Mouse (Mus musculus) spleen, adult 2 months (tissue): ENCODE measurements at regions not wholly inside any gene's neighbourhood (a gene's known extent, or its start where the extent isn't known, plus 50 kb on each side); places are given as distances from the start of the nearest gene placed in this dataset.

ENCODE experiments used
- DNase-seq, 2 experiments: peaks; one replicate each; pipeline versions ENCODE4 v3.0.0 to v3.0.0-alpha.2; 2012 to 2021; ENCODE audit warnings: low spot score in 2 of 2, low read depth in 1 of 2
- H3K27ac ChIP-seq: fragments of 200-500 bp; 2 replicates; pipeline ENCODE4 v1.5.1; 2012; ENCODE audit warnings: low read length, inconsistent platforms; ENCODE audit not compliant: insufficient read depth
- H3K27me3 ChIP-seq: fragments of 200-500 bp; 2 replicates; pipeline ENCODE4 v1.6.1; 2012; ENCODE audit warnings: mild to moderate bottlenecking, moderate library complexity, low read length, inconsistent platforms; ENCODE audit not compliant: control insufficient read depth, insufficient read depth
- H3K36me3 ChIP-seq: fragments of 200-500 bp; 2 replicates; pipeline ENCODE4 v1.6.1; 2012; ENCODE audit warnings: mild to moderate bottlenecking, low read length, inconsistent platforms; ENCODE audit not compliant: control insufficient read depth, insufficient read depth
- H3K4me1 ChIP-seq: fragments of 200-500 bp; 2 replicates; pipeline ENCODE4 v1.6.1; 2011; ENCODE audit warnings: inconsistent platforms; ENCODE audit not compliant: control insufficient read depth, insufficient read depth, insufficient read length
- H3K4me3 ChIP-seq: fragments of 200-500 bp; 2 replicates; pipeline ENCODE4 v1.5.1; 2011; ENCODE audit warnings: mild to moderate bottlenecking, inconsistent platforms; ENCODE audit not compliant: insufficient read depth, insufficient read length; ENCODE audit errors: extremely low read depth
- CTCF ChIP-seq: fragments of 200-500 bp; IDR thresholded peaks from 2 replicates; pipeline ENCODE4 v1.5.1; 2011; ENCODE audit warnings: mild to moderate bottlenecking, inconsistent platforms; ENCODE audit not compliant: insufficient read depth, insufficient read length, insufficient replicate concordance; ENCODE audit errors: extremely low read depth
- POLR2A ChIP-seq: fragments of 200-500 bp; IDR thresholded peaks from 2 replicates; pipeline ENCODE4 v1.6.1; 2011; ENCODE audit warnings: low read depth, low read length, inconsistent platforms
- WGBS: fragments of 180-500 bp; shearing (Covaris S2); methylation state at CpG from one replicate; pipeline ENCODE4 v1.1.7; 2018; 5-methylcytosine and 5-hydroxymethylcytosine counted together

GRCm38 (mm10) chr13:28832855-28833699 lies 120.4 kb downstream of the Sox4 start:
- DNase-seq, result peak; percentile 12
- Histone ChIP-seq H3K36me3 (no peaks in the 10 kb centered on the region), H3K27me3 (no peaks in the 10 kb centered on the region), H3K4me1 (peaks cover 2% of the 10 kb centered on the region; the same call in 1 of the 2 replicates), H3K4me3 (no peak overlapping the region), H3K27ac (no peak overlapping the region)
- 22% methylated on average over 12 of the region's 12 CpGs for WGBS
- TF ChIP-seq CTCF, result no peak
- no peak for TF ChIP-seq POLR2A

GRCm38 (mm10) chr13:28826284-28826683 lies 127.2 kb downstream of the Sox4 start:
- H3K4me1 ChIP-seq, result no peaks in the 10 kb centered on the region
- H3K36me3 ChIP-seq, result no peaks in the 10 kb centered on the region
- no peak overlapping the region for H3K27ac ChIP-seq
- DNase-seq, result no peak
- no peaks in the 10 kb centered on the region for H3K27me3 ChIP-seq
- no peak for TF ChIP-seq POLR2A
- no peak for TF ChIP-seq CTCF
- 50% methylated on average over 7 of the region's 7 CpGs for WGBS
- H3K4me3 ChIP-seq, result no peak overlapping the region

GRCm38 (mm10) chr13:28823985-28824384 lies 129.5 kb downstream of the Sox4 start:
- 60% methylated on average over 11 of the region's 11 CpGs for WGBS
- no peak overlapping the region for H3K27ac ChIP-seq
- no peaks in the 10 kb centered on the region for H3K4me1 ChIP-seq
- no peak overlapping the region for H3K4me3 ChIP-seq
- TF ChIP-seq CTCF, result no peak
- TF ChIP-seq POLR2A, result no peak
- H3K27me3 ChIP-seq, result no peaks in the 10 kb centered on the region
- H3K36me3 ChIP-seq, result no peaks in the 10 kb centered on the region
- no peak for DNase-seq

- no peaks in the 10 kb centered on the region for H3K27me3 ChIP-seq
- no peak overlapping the region for H3K4me3 ChIP-seq
- no peaks in the 10 kb centered on the region for H3K36me3 ChIP-seq
- no peaks in the 10 kb centered on the region for H3K4me1 ChIP-seq
- 91% methylated on average over 9 of the region's 9 CpGs for WGBS
- H3K27ac ChIP-seq, result no peak overlapping the region
- DNase-seq, result no peak
- TF ChIP-seq CTCF, result no peak
- TF ChIP-seq POLR2A, result no peak
Observed at GRCm38 (mm10) chr13:28823311-28823880, 130.1 kb downstream of the Sox4 start.

- 91% methylated on average over 15 of the region's 15 CpGs for WGBS
- Histone ChIP-seq H3K27ac (no peak overlapping the region), H3K4me3 (no peak overlapping the region), H3K4me1 (no peaks in the 10 kb centered on the region), H3K27me3 (no peaks in the 10 kb centered on the region), H3K36me3 (no peaks in the 10 kb centered on the region)
- DNase-seq, result no peak
- TF ChIP-seq POLR2A (no peak), CTCF (no peak)
Observed at GRCm38 (mm10) chr13:28820868-28821533, 132.5 kb downstream of the Sox4 start.

- no peak overlapping the region for H3K27ac ChIP-seq
- TF ChIP-seq CTCF (no peak), POLR2A (no peak)
- no peaks in the 10 kb centered on the region for H3K27me3 ChIP-seq
- no peak overlapping the region for H3K4me3 ChIP-seq
- no peak for DNase-seq
- H3K36me3 ChIP-seq, result no peaks in the 10 kb centered on the region
- H3K4me1 ChIP-seq, result no peaks in the 10 kb centered on the region
- 84% methylated on average over 4 of the region's 4 CpGs for WGBS
Observed at GRCm38 (mm10) chr13:28814127-28814526, 139.4 kb downstream of the Sox4 start.
